Mouse (Mus musculus): ENCODE results near the gene Rab3il1.
A peak's percentile ranks its signal among the peaks of the same experiment; 100 is the strongest.

- TF ChIP-seq CTCF (conservative IDR thresholded peaks at IDR 0.05; ENCODE audit: low read length) (peak; percentile 58), POU5F1 (IDR thresholded peaks at IDR 0.05; ENCODE audit: borderline replicate concordance, low read length) (no peak), NANOG (IDR thresholded peaks at IDR 0.05; ENCODE audit: borderline replicate concordance, low read length) (no peak)
These were observed 12.1 kb upstream of the Rab3il1 start for GRCm38 (mm10) chr19:9989171-9989883.

Measured in E14TG2a.4 (cell line).